Mouse (Mus musculus) testis, adult 2 months (tissue): ENCODE results near the gene Lmf1.

ENCODE experiments used
- CTCF ChIP-seq: fragments of 200-500 bp; IDR thresholded peaks from 2 replicates; pipeline ENCODE4 v1.5.1; 2012; ENCODE audit warnings: low read depth, mild to moderate bottlenecking, inconsistent platforms, low read length, moderate library complexity; ENCODE audit not compliant: control insufficient read depth, insufficient read depth, insufficient replicate concordance
- POLR2A ChIP-seq: fragments of 200-500 bp; IDR thresholded peaks from 2 replicates; pipeline ENCODE4 v1.6.1; 2012; ENCODE audit warnings: low read depth, mild to moderate bottlenecking, inconsistent platforms, low read length, moderate library complexity; ENCODE audit not compliant: control insufficient read depth

DNA sequence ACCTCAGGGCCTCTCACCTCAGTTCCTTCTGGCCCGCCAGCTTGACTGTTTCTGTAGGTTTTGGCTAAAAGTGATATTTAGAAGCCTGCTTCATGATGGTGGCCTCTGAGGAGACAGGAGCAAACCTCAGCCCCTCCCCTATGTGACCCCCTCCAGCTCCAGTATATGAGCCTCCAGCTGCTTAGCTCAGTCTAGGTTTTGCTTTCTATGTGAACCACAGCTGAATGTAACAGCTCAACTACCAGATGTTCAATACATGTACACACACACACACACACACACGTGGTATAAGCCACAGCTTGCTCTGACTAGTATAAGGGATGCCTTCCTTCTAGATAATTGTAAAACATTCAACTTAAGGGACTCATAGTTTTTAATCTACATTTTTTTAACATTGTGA, 2.9 kb upstream of the Lmf1 start:
- TF ChIP-seq CTCF (no peak), POLR2A (no peak)
